Mouse (Mus musculus): ENCODE data around the gene Wnt5b.

Wnt5b gene

GRCm38 (mm10) chr6:119521931-119522391 lies 22.2 kb downstream of the Wnt5b start:
- DNase-seq (ENCODE audit: low spot score in 2 of 2), result peak; percentile 29 to 37

GRCm38 (mm10) chr6:119521482-119521900 lies 22.7 kb downstream of the Wnt5b start:
- peak; percentile 48 to 65 for DNase-seq (ENCODE audit: low spot score in 2 of 2)

- no peak for DNase-seq (ENCODE audit: low spot score in 2 of 2)
Measured at GRCm38 (mm10) chr6:119520731-119521130, 23.4 kb downstream of the Wnt5b start.

- DNase-seq (ENCODE audit: low spot score in 2 of 2), result no peak
Measured at GRCm38 (mm10) chr6:119514085-119514484, 30.1 kb downstream of the Wnt5b start.

- no peak for DNase-seq (ENCODE audit: low spot score in 2 of 2)
Measured at GRCm38 (mm10) chr6:119513452-119513851, 30.7 kb downstream of the Wnt5b start.

GRCm38 (mm10) chr6:119512701-119513100 lies 31.4 kb downstream of the Wnt5b start:
- no peak for DNase-seq (ENCODE audit: low spot score in 2 of 2)

GRCm38 (mm10) chr6:119509437-119510037 lies 34.6 kb downstream of the Wnt5b start:
- no peak for DNase-seq (ENCODE audit: low spot score in 2 of 2)

- DNase-seq (ENCODE audit: low spot score in 2 of 2), result no peak
Measured at GRCm38 (mm10) chr6:119508634-119509375, 35.3 kb downstream of the Wnt5b start.

- DNase-seq (ENCODE audit: low spot score in 2 of 2), result no peak
Measured at GRCm38 (mm10) chr6:119508221-119508620, 35.9 kb downstream of the Wnt5b start.

GRCm38 (mm10) chr6:119505525-119506225 lies 38.5 kb downstream of the Wnt5b start:
- no peak for DNase-seq (ENCODE audit: low spot score in 2 of 2)

GRCm38 (mm10) chr6:119504756-119505155 lies 39.4 kb downstream of the Wnt5b start:
- no peak for DNase-seq (ENCODE audit: low spot score in 2 of 2)

GRCm38 (mm10) chr6:119502031-119502430 lies 42.1 kb downstream of the Wnt5b start:
- DNase-seq (ENCODE audit: low spot score in 2 of 2), result no peak

GRCm38 (mm10) chr6:119500086-119500485 lies 44.1 kb downstream of the Wnt5b start:
- DNase-seq (ENCODE audit: low spot score in 2 of 2), result no peak

GRCm38 (mm10) chr6:119499271-119499670 lies 44.9 kb downstream of the Wnt5b start:
- no peak for DNase-seq (ENCODE audit: low spot score in 2 of 2)

GRCm38 (mm10) chr6:119492630-119493014 lies 51.5 kb downstream of the Wnt5b start:
- no peak for DNase-seq (ENCODE audit: low spot score in 2 of 2)

- no peak for DNase-seq (ENCODE audit: low spot score in 2 of 2)
Measured at GRCm38 (mm10) chr6:119491997-119492629, 52.0 kb downstream of the Wnt5b start.

- no peak for DNase-seq (ENCODE audit: low spot score in 2 of 2)
Measured at GRCm38 (mm10) chr6:119491006-119491405, 53.1 kb downstream of the Wnt5b start.

- no peak for DNase-seq (ENCODE audit: low spot score in 2 of 2)
Measured at GRCm38 (mm10) chr6:119490549-119490948, 53.6 kb downstream of the Wnt5b start.

- no peak for DNase-seq (ENCODE audit: low spot score in 2 of 2)
Measured at GRCm38 (mm10) chr6:119489765-119490164, 54.4 kb downstream of the Wnt5b start.

- no peak for DNase-seq (ENCODE audit: low spot score in 2 of 2)
Measured at GRCm38 (mm10) chr6:119487619-119488018, 56.5 kb downstream of the Wnt5b start.

- DNase-seq (ENCODE audit: low spot score in 2 of 2), result no peak
Measured at GRCm38 (mm10) chr6:119487085-119487458, 57.1 kb downstream of the Wnt5b start.

- no peak for DNase-seq (ENCODE audit: low spot score in 2 of 2)
Measured at GRCm38 (mm10) chr6:119486381-119487084, 57.6 kb downstream of the Wnt5b start.

All from right cerebral cortex, postnatal 36 days (tissue).